Mouse (Mus musculus): ENCODE results near the gene Calm4. TPM values are rescaled to one million over a fixed set of nuclear protein-coding genes. Genes with fewer than 3 reads are reported as not detected.
"Not testable (repeated sequence)": the region's sequence is repeated elsewhere in the genome, so short reads cannot be mapped to it uniquely, and the experiment has no call there.

The Calm4 gene
- not detected in 2 replicates for polyA plus RNA-seq (2012; rRNA removed)

- H3K27ac ChIP-seq (ENCODE audit: insufficient read depth, low read depth, low read length); H3K4me1 ChIP-seq (ENCODE audit: control insufficient read depth, insufficient read depth, insufficient read length, low read length); H3K36me3 ChIP-seq (ENCODE audit: control insufficient read depth, insufficient read depth, low read length); H3K27me3 ChIP-seq (ENCODE audit: control insufficient read depth, insufficient read depth, low read length); H3K4me3 ChIP-seq (ENCODE audit: low read depth, low read length): not testable (repeated sequence)
Measured at GRCm38 (mm10) chr13:3837312-3837807, at the start of gene Calm4. Gene Calm4 (plus strand): TSS chr13:3837757.

GRCm38 (mm10) chr13:3788588-3788987 is 49.0 kb upstream of the Calm4 start:
- Histone ChIP-seq H3K4me3 (ENCODE audit: low read depth, low read length) (no peak overlapping the region), H3K27me3 (ENCODE audit: control insufficient read depth, insufficient read depth, low read length) (no peaks in the 10 kb centered on the region), H3K4me1 (ENCODE audit: control insufficient read depth, insufficient read depth, insufficient read length, low read length) (peaks cover 22% of the 10 kb centered on the region; the same call in 1 of the 2 replicates), H3K36me3 (ENCODE audit: control insufficient read depth, insufficient read depth, low read length) (no peaks in the 10 kb centered on the region), H3K27ac (ENCODE audit: insufficient read depth, low read depth, low read length) (peak overlapping the region; percentile 81)
- no peak for TF ChIP-seq CTCF (IDR thresholded peaks at IDR 0.05; ENCODE audit: extremely low read depth, insufficient read length, insufficient replicate concordance, low read depth, low read length)
- no peak for TF ChIP-seq POLR2A (IDR thresholded peaks at IDR 0.05; ENCODE audit: low read depth, low read length)
- WGBS = 52% methylated on average over 2 of the region's 2 CpGs

DNA sequence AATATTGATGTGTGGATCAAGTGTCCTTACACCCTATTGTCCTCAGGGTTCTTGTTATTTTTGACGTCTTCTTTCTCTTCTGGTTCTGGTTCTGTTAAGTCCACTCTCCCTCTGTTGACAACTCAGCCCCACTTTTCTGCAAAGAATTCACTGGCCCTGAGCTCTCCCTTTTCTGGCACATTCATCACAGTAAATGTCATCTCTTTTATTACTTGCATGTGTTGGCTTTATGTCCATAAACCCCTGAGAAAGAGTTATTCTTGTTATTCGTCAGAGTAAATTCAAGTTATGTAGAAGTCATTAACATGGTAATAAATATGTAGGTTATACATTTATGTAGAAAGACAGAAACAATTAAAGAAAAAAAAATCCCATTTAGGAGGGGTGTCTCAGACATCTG is 48.0 kb upstream of the Calm4 start:
- Histone ChIP-seq H3K27me3 (ENCODE audit: control insufficient read depth, insufficient read depth, low read length) (no peaks in the 10 kb centered on the region), H3K27ac (ENCODE audit: insufficient read depth, low read depth, low read length) (peak overlapping the region; percentile 77), H3K36me3 (ENCODE audit: control insufficient read depth, insufficient read depth, low read length) (no peaks in the 10 kb centered on the region), H3K4me1 (ENCODE audit: control insufficient read depth, insufficient read depth, insufficient read length, low read length) (peaks cover 15% of the 10 kb centered on the region; the same call in 1 of the 2 replicates), H3K4me3 (ENCODE audit: low read depth, low read length) (no peak overlapping the region)
- no peak for TF ChIP-seq POLR2A (IDR thresholded peaks at IDR 0.05; ENCODE audit: low read depth, low read length)
- no peak for TF ChIP-seq CTCF (IDR thresholded peaks at IDR 0.05; ENCODE audit: extremely low read depth, insufficient read length, insufficient replicate concordance, low read depth, low read length)
- 33% methylated on average over 2 of the region's 2 CpGs for WGBS

DNA sequence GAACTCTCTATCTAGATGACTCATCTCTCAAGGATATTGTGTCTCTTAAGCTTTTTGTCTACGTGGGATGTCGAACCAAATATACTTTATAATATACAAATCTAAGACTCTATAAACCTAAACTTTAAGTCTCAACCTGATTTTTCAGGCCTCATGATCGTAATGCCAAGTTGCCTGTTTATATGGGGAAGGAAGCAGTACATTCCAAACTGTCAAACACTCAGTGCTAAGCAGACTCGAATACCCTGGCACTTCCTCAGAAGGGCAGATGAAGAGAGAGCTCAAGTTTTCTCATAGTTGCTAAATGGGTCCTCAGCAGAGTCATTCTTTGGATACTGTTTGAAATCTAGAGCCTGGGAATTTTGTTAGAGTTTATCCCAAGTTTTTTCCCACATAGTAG is 40.9 kb upstream of the Calm4 start:
- 76% methylated on average over 4 of the region's 4 CpGs for WGBS

DNA sequence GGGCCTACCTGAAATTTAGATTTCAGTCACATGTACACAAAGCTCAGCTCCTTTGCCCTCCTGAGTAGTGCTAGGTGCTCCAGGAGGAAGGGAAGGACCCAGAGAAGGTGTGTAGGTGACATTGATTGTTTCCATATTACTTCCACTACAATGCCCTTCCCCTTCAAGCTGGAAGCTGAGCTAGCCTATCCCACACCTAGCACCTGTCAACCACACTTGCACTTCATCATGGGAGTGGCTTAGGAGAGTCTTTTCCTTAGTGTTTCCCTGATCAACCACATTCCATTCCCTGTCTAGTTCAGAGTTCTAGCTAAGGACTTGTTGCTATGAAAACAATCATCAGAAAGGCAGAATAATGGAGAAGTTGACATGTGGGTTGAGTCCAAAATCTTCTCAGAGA is 38.8 kb upstream of the Calm4 start:
- no peak overlapping the region for H3K4me3 ChIP-seq (ENCODE audit: low read depth, low read length)
- H3K36me3 ChIP-seq (ENCODE audit: control insufficient read depth, insufficient read depth, low read length) = no peaks in the 10 kb centered on the region
- H3K27me3 ChIP-seq (ENCODE audit: control insufficient read depth, insufficient read depth, low read length) = no peaks in the 10 kb centered on the region
- TF ChIP-seq POLR2A (IDR thresholded peaks at IDR 0.05; ENCODE audit: low read depth, low read length) (no peak), CTCF (IDR thresholded peaks at IDR 0.05; ENCODE audit: extremely low read depth, insufficient read length, insufficient replicate concordance, low read depth, low read length) (no peak)
- H3K4me1 ChIP-seq (ENCODE audit: control insufficient read depth, insufficient read depth, insufficient read length, low read length) = no peaks in the 10 kb centered on the region
- no peak overlapping the region for H3K27ac ChIP-seq (ENCODE audit: insufficient read depth, low read depth, low read length)

More for the DNA sequence above, 40.9 kb upstream of the Calm4 start:
- Histone ChIP-seq H3K27me3 (ENCODE audit: control insufficient read depth, insufficient read depth, low read length) (no peaks in the 10 kb centered on the region), H3K4me1 (ENCODE audit: control insufficient read depth, insufficient read depth, insufficient read length, low read length) (no peaks in the 10 kb centered on the region), H3K27ac (ENCODE audit: insufficient read depth, low read depth, low read length) (no peak overlapping the region), H3K36me3 (ENCODE audit: control insufficient read depth, insufficient read depth, low read length) (no peaks in the 10 kb centered on the region), H3K4me3 (ENCODE audit: low read depth, low read length) (no peak overlapping the region)
- TF ChIP-seq CTCF (IDR thresholded peaks at IDR 0.05; ENCODE audit: extremely low read depth, insufficient read length, insufficient replicate concordance, low read depth, low read length) (no peak), POLR2A (IDR thresholded peaks at IDR 0.05; ENCODE audit: low read depth, low read length) (no peak)

DNA sequence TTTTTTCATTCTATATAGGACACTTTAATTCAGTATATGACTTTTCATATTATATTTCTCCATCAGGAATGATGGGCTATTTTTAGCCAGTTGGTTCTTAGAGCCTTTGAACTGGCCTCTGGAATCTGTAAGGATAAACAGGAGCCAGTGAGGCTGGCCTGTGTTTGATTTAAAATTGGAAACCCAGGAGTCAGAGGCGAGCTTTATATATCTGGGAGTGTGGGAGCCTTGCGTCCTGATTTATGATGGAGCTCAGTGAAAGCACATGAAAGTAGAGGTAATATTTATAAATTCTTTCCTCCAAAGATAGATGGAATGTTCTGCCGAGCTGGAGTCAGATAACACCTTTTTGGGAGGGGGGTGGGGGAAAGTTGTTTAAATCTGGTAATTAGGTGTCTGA is 38.2 kb upstream of the Calm4 start:
- H3K36me3 ChIP-seq (ENCODE audit: control insufficient read depth, insufficient read depth, low read length) = no peaks in the 10 kb centered on the region
- no peak overlapping the region for H3K27ac ChIP-seq (ENCODE audit: insufficient read depth, low read depth, low read length)
- no peaks in the 10 kb centered on the region for H3K4me1 ChIP-seq (ENCODE audit: control insufficient read depth, insufficient read depth, insufficient read length, low read length)
- 76% methylated on average over 3 of the region's 3 CpGs for WGBS
- TF ChIP-seq CTCF (IDR thresholded peaks at IDR 0.05; ENCODE audit: extremely low read depth, insufficient read length, insufficient replicate concordance, low read depth, low read length) = no peak
- TF ChIP-seq POLR2A (IDR thresholded peaks at IDR 0.05; ENCODE audit: low read depth, low read length) = no peak
- no peak overlapping the region for H3K4me3 ChIP-seq (ENCODE audit: low read depth, low read length)
- no peaks in the 10 kb centered on the region for H3K27me3 ChIP-seq (ENCODE audit: control insufficient read depth, insufficient read depth, low read length)

- no peak within 1 kb of the TSS for H3K4me3 ChIP-seq (ENCODE audit: low read depth, low read length)
- H3K36me3 ChIP-seq (ENCODE audit: control insufficient read depth, insufficient read depth, low read length) = no peaks in the 10 kb centered on the region
- TF ChIP-seq CTCF (IDR thresholded peaks at IDR 0.05; ENCODE audit: extremely low read depth, insufficient read length, insufficient replicate concordance, low read depth, low read length) (no peak), POLR2A (IDR thresholded peaks at IDR 0.05; ENCODE audit: low read depth, low read length) (no peak)
- H3K27me3 ChIP-seq (ENCODE audit: control insufficient read depth, insufficient read depth, low read length) = no peaks in the 10 kb centered on the region
- 93% methylated on average over 13 of the region's 13 CpGs for WGBS
- no peak within 1 kb of the TSS for H3K27ac ChIP-seq (ENCODE audit: insufficient read depth, low read depth, low read length)
- peaks cover 6% of the 10 kb centered on the region; the same call in 1 of the 2 replicates for H3K4me1 ChIP-seq (ENCODE audit: control insufficient read depth, insufficient read depth, insufficient read length, low read length)
Measured at GRCm38 (mm10) chr13:3804186-3804585, 33.4 kb upstream of the Calm4 start, which contains the start of gene Calml3. Gene Calml3 (minus strand): TSS chr13:3804316.

DNA sequence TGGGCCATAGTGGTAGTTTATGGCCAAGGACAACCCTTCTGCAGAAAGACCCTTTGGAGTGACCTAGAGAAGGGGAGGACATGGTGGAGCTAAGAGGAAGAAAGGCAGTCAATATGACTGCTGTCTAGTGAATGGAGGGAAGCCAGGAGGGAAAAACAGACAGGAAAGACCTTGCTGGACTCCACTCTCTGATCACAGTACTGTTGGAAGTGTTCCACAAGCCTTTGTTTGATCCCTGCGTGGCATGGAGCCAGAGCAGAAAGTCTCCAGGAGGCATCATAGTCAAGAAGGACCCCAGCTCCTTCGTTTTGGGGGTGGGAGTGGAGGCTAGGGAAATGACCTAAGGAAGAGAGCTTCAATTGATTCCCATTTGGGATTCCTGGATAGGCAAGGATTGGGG is 32.4 kb upstream of the Calm4 start:
- Histone ChIP-seq H3K36me3 (ENCODE audit: control insufficient read depth, insufficient read depth, low read length) (no peaks in the 10 kb centered on the region), H3K27ac (ENCODE audit: insufficient read depth, low read depth, low read length) (no peak overlapping the region), H3K4me1 (ENCODE audit: control insufficient read depth, insufficient read depth, insufficient read length, low read length) (peaks cover 6% of the 10 kb centered on the region; the same call in 1 of the 2 replicates), H3K27me3 (ENCODE audit: control insufficient read depth, insufficient read depth, low read length) (no peaks in the 10 kb centered on the region), H3K4me3 (ENCODE audit: low read depth, low read length) (no peak overlapping the region)
- 15% methylated on average over 2 of the region's 2 CpGs for WGBS
- TF ChIP-seq CTCF (IDR thresholded peaks at IDR 0.05; ENCODE audit: extremely low read depth, insufficient read length, insufficient replicate concordance, low read depth, low read length) (no peak), POLR2A (IDR thresholded peaks at IDR 0.05; ENCODE audit: low read depth, low read length) (no peak)
